Mouse (Mus musculus) midbrain, embryonic 16.5 days (tissue): Measurements from ENCODE around the gene Thada. TPM values are rescaled to one million over a fixed set of nuclear protein-coding genes. Genes with fewer than 3 reads are reported as not detected.
A peak's percentile ranks its signal among the peaks of the same experiment; 100 is the strongest.

Experiments used
- ATAC-seq: fragments of 200-750 bp; cut with Nextera tagmentation; 2 replicates; pipeline ENCODE4 v1.8.0; 2017; ENCODE audit warnings: moderate TSS enrichment
- H3K27ac ChIP-seq: fragments of 300-500 bp; sonication (generic); 2 replicates; pipeline ENCODE4 v1.5.1; 2014; ENCODE audit warnings: mild to moderate bottlenecking, low read length, mixed read lengths
- H3K27me3 ChIP-seq: fragments of 300-500 bp; sonication (generic); 2 replicates; pipeline ENCODE4 v1.6.1; 2014; ENCODE audit warnings: low read depth, low read length, mixed read lengths; ENCODE audit not compliant: control insufficient read depth, insufficient read depth
- H3K36me3 ChIP-seq: fragments of 300-500 bp; sonication (generic); 2 replicates; pipeline ENCODE4 v1.6.1; 2014; ENCODE audit warnings: mild to moderate bottlenecking, low read length, moderate library complexity, mixed read lengths; ENCODE audit not compliant: control insufficient read depth, insufficient read depth
- H3K4me1 ChIP-seq: fragments of 300-500 bp; sonication (generic); 2 replicates; pipeline ENCODE4 v1.6.1; 2014; ENCODE audit warnings: mild to moderate bottlenecking, low read length, mixed read lengths; ENCODE audit not compliant: control insufficient read depth, insufficient read depth
- H3K4me2 ChIP-seq: fragments of 300-500 bp; sonication (generic); 2 replicates; pipeline ENCODE4 v1.6.1; 2014; ENCODE audit warnings: mild to moderate bottlenecking, low read length, mixed read lengths
- H3K4me3 ChIP-seq: fragments of 300-500 bp; sonication (generic); 2 replicates; pipeline ENCODE4 v1.5.1; 2014; ENCODE audit warnings: low read depth, mild to moderate bottlenecking, low read length, moderate library complexity, mixed read lengths
- H3K9ac ChIP-seq: fragments of 300-500 bp; sonication (generic); 2 replicates; pipeline ENCODE4 v1.6.1; 2014; ENCODE audit warnings: low read depth, low read length, mixed read lengths
- H3K9me3 ChIP-seq: fragments of 300-500 bp; sonication (generic); replicated peaks from 2 replicates; pipeline ENCODE4 v1.6.1; 2014; ENCODE audit warnings: mild to moderate bottlenecking, low read length, mixed read lengths; ENCODE audit not compliant: control insufficient read depth, poor library complexity, severe bottlenecking
- whole genome bisulfite sequencing: fragments of 180-500 bp; shearing (Covaris S2); extraction: QIAGEN DNeasy Blood & Tissue Kit; methylation state at CpG from one replicate; pipeline ENCODE4 v1.1.7; 2014; 5-methylcytosine and 5-hydroxymethylcytosine counted together
- polyA plus RNA-seq: library from polyadenylated mRNA; unstranded; fragments of >200 nt; fragmentation: Nextera tagmentation; extraction: Ambion mirVana; gene quantifications from 2 replicates; pipeline ENCODE4 v1.2.1, GENCODE M21; 2015

Thada gene
- polyA plus RNA-seq, 1 experiment from 2014 or later = 6.5 TPM

DNA sequence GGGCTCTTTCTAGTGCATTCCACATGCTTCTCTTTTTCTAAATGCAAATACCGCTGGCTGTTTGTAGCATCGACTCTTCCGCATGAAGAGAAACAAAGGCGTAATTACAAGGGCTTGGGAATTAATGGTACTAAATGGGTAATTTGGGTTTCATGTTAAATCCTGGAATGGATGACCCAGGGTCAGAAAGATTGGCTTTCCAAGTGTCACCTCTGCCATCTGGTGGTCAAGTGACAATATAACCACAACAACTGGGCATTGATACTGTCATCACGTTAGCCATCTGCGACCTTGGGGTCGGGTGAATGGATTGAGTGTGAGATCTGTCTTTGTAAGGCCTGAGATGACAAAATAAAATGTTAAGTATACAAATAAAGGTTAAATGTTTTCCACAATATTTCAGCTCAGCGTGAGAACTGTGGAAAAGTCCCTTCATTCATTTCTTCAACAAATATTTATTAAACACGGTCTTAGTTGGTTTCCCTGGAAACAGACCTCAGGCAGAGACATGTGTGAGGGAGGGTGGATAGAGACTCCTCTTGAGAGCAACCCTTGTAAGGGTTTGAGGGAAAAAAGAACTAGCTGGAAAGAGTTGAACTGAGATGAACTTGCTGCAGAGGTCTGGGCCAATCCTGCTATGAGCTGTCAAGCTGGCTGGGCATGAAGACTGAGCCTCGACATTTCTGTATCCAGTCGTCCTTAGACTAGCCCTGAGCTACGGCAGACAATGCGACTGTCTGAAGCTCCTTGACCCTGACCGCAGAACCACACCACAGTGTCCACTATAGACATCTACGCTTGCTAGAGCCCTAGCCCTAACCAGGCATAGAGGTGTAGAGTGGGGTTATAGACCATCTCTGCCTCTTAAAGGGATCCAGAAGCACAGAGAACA lies 14.7 kb upstream of the Thada start:
- peak; percentile 56; the same call in 1 of the 2 replicates for ATAC-seq
- Histone ChIP-seq H3K27me3 (no peaks in the 10 kb centered on the region), H3K4me3 (no peak overlapping the region), H3K36me3 (no peaks in the 10 kb centered on the region), H3K4me2 (no peak overlapping the region), H3K9ac (no peak overlapping the region), H3K9me3 (no peaks in the 10 kb centered on the region), H3K4me1 (no peaks in the 10 kb centered on the region), H3K27ac (no peak overlapping the region)
- WGBS = 43% methylated on average over 15 of the region's 15 CpGs

GRCm38 (mm10) chr17:84478276-84478675 lies 12.3 kb upstream of the Thada start:
- no peak overlapping the region for H3K9ac ChIP-seq
- no peaks in the 10 kb centered on the region for H3K27me3 ChIP-seq
- ATAC-seq = no peak
- H3K27ac ChIP-seq = no peak overlapping the region
- H3K9me3 ChIP-seq = no peaks in the 10 kb centered on the region
- H3K4me1 ChIP-seq = no peaks in the 10 kb centered on the region
- no peak overlapping the region for H3K4me3 ChIP-seq
- H3K36me3 ChIP-seq = no peaks in the 10 kb centered on the region
- no peak overlapping the region for H3K4me2 ChIP-seq
- 76% methylated on average over 4 of the region's 4 CpGs for WGBS

DNA sequence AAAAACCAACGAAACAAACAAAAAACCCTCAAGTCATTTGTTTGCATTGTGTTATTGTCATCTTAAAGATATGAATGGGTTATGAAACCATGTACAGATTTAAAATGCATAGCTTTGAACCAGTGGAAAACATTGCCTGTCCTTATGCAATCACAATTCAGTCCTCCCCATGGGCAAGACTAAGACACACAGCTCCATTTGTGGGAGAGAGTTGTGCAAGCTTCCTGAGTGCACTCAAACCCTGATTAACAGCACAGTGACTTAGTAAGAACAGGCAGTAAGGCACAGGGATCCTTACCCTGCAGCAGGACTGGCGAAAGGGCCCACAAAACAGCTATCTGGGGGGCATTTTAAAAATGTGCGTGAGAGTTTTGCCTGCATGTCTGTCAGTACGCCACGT lies 11.2 kb upstream of the Thada start:
- Histone ChIP-seq H3K27me3 (no peaks in the 10 kb centered on the region), H3K36me3 (no peaks in the 10 kb centered on the region), H3K4me3 (no peak overlapping the region), H3K9me3 (no peaks in the 10 kb centered on the region), H3K9ac (no peak overlapping the region), H3K4me2 (no peak overlapping the region), H3K4me1 (no peaks in the 10 kb centered on the region), H3K27ac (no peak overlapping the region)
- WGBS = 87% methylated on average over 5 of the region's 5 CpGs
- no peak for ATAC-seq

DNA sequence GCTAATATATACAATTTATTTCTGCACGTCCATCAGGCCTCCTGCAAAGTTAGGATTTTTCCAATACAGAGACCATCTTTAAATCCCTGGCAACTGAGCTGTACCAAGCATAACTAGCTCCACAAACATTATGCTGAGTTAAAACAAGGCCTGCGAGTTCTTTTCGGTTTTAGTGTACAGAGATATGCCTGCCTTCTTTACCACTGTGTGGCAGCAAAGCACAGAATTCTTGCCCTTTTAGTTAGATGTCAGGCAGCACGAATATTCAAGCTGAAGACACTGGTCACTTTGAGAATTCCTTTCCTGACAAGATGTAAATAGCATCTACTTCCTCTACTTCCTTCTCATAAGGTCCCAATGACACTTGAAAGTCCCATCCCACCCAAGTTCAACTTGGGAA lies 8.3 kb upstream of the Thada start:
- WGBS = 58% methylated on average over 4 of the region's 4 CpGs
- H3K9ac ChIP-seq = no peak overlapping the region
- no peak for ATAC-seq
- H3K27me3 ChIP-seq = no peaks in the 10 kb centered on the region
- no peak overlapping the region for H3K4me3 ChIP-seq
- no peaks in the 10 kb centered on the region for H3K36me3 ChIP-seq
- H3K27ac ChIP-seq = no peak overlapping the region
- no peak overlapping the region for H3K4me2 ChIP-seq
- H3K4me1 ChIP-seq = no peaks in the 10 kb centered on the region
- no peaks in the 10 kb centered on the region for H3K9me3 ChIP-seq

DNA sequence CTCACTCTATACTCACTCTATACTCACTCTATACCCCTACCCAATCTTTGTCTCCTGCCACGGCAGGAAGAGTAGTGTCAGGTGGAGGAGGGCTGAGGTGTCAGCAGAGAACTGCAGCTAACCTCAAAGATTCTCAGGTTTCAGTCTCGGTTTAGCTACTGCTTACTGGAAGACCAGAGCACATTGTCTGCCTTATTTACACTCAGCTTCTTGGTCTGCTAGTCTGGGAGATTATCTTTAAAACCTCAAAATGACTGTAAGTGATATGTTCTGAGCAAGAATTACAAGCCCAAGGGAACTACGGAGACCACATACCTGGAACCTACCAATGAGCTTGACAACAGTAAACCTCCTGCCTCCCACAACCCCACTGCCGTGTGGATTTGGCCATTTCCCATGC lies 31.0 kb downstream of the Thada start:
- 91% methylated on average over 4 of the region's 4 CpGs for WGBS
- no peak for ATAC-seq
- Histone ChIP-seq H3K27ac (no peak overlapping the region), H3K4me3 (no peak overlapping the region), H3K9ac (no peak overlapping the region), H3K4me2 (no peak overlapping the region), H3K4me1 (no peaks in the 10 kb centered on the region), H3K36me3 (peaks cover 31% of the 10 kb centered on the region), H3K9me3 (no peaks in the 10 kb centered on the region), H3K27me3 (no peaks in the 10 kb centered on the region)

DNA sequence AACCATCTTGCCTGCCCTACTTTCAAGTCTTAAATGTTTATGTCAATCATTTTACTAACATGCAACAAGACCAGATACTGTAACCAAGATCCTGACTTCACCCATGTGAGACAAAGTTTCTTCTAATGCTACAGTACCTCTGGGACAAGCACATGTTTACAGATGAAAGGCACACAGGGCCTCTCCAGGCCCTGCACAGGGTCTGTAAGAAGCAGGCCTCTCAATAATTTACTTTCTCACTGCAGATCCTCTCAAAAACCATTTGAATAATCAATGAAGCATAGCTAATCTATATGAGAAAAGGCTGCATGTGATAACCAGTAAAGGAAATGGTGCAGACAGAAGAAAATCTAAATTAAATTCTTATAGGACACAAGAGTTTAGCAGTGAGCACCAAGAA lies 31.8 kb downstream of the Thada start:
- Histone ChIP-seq H3K27me3 (no peaks in the 10 kb centered on the region), H3K36me3 (peaks cover 26% of the 10 kb centered on the region), H3K9ac (no peak overlapping the region), H3K27ac (no peak overlapping the region), H3K4me1 (no peaks in the 10 kb centered on the region), H3K9me3 (no peaks in the 10 kb centered on the region), H3K4me3 (no peak overlapping the region), H3K4me2 (no peak overlapping the region)
- no peak for ATAC-seq

- H3K4me1 ChIP-seq = no peaks in the 10 kb centered on the region
- peaks cover 23% of the 10 kb centered on the region for H3K36me3 ChIP-seq
- no peaks in the 10 kb centered on the region for H3K27me3 ChIP-seq
- no peak for ATAC-seq
- H3K4me3 ChIP-seq = no peak overlapping the region
- no peak overlapping the region for H3K4me2 ChIP-seq
- no peak overlapping the region for H3K27ac ChIP-seq
- no peak overlapping the region for H3K9ac ChIP-seq
- WGBS = 87% methylated on average over 5 of the region's 5 CpGs
- no peaks in the 10 kb centered on the region for H3K9me3 ChIP-seq
Measured at GRCm38 (mm10) chr17:84431991-84432390, 34.0 kb downstream of the Thada start.

DNA sequence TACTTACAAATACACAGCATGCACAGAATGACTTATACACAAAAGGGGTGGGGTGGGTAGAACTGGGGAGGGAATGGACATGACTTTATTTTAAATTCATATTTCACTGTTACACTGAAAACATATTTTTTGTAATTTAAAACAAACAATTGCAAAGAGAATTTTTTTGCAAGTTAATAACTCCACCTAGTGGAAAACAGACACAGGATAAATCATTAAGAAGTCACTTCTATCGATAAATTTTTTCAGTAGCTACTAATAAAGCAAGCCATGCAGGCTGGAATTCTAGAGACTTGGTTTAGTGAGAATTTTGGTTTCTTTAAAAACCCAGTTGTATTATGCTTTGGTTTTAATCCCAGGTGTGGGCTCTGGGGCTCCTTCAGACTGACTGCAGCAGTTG lies 41.7 kb downstream of the Thada start:
- Histone ChIP-seq H3K9me3 (no peaks in the 10 kb centered on the region), H3K4me3 (no peak overlapping the region), H3K27ac (no peak overlapping the region), H3K4me2 (no peak overlapping the region), H3K36me3 (peaks cover 8% of the 10 kb centered on the region; the same call in 1 of the 2 replicates), H3K9ac (no peak overlapping the region), H3K27me3 (no peaks in the 10 kb centered on the region), H3K4me1 (no peaks in the 10 kb centered on the region)
- ATAC-seq = no peak
- WGBS = 90% methylated on average over 1 of the region's 1 CpGs

DNA sequence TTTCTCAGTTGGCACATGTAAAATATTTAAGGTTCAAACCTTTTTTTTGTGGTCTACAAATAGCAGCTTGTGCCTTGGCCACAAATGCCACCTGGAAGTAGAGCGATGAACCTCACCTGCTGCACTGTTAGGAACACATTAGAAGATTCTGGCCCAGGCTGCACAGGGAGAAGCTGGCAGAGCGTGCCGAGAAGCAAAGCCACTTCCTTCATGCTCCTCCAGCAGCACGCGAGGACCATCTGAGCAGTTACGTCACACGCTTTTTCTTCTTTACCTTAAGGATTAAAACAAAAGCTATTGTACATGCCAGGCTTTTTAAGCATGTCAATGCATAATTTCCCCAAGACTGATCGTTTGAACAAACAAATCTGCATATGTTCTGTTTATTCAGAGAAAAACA lies 43.1 kb downstream of the Thada start:
- 84% methylated on average over 8 of the region's 8 CpGs for WGBS
- Histone ChIP-seq H3K4me3 (no peak overlapping the region), H3K9me3 (no peaks in the 10 kb centered on the region), H3K4me2 (no peak overlapping the region), H3K27ac (no peak overlapping the region), H3K36me3 (peaks cover 3% of the 10 kb centered on the region; the same call in 1 of the 2 replicates), H3K4me1 (no peaks in the 10 kb centered on the region), H3K27me3 (no peaks in the 10 kb centered on the region), H3K9ac (no peak overlapping the region)
- no peak for ATAC-seq
